Mouse (Mus musculus): ENCODE measurements around the gene Dhx37. TPM values are rescaled to one million over a fixed set of nuclear protein-coding genes. Genes with fewer than 3 reads are reported as not detected.
A peak's percentile ranks its signal among the peaks of the same experiment; 100 is the strongest.

Dhx37 gene
- polyA plus RNA-seq, 1 experiment from 2014 or later, result 10.2 TPM

DNA sequence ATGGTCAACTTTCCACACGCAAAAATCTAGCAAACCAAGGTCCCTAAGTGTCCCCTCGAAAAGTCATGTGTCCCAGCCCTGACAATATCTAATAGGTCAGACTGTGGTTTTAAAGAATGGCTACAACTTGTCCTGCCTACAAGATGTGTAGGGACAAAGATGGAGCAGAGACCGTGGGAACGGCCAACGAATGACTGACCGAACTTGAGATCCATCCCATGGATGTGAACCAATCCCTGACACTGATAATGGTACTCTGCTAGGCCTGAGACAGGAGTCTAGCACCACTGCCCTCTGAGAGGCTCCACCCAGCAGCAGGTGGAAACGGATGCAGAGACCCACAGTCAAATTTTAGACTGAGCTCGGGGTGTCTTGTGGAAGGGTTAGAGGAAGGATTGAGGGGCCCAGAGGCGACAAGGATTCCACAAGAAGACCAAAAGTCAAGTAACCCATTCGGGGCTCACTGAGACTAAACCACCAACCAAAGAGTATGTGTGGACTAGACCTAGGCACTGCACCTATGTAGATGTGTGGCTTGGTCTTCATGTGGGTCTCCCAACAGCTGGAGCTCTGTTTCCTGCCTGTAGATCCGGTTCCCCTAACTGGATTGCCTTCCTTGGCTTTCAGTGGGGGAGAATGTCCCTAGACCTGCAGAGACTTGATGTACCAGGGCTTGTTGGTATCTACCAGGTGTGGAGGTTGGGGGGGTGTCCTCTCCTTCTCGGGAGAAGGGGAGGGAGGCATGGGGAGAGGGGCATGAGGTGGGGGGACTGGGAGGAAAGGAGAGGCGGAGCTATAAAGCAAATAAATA is 26.7 kb downstream of the Dhx37 start:
- Histone ChIP-seq H3K27ac (peak overlapping the region; percentile 91), H3K27me3 (ENCODE audit: control insufficient read depth, insufficient read depth, low read length) (no peaks in the 10 kb centered on the region), H3K4me1 (replicated peaks; ENCODE audit: control insufficient read depth, insufficient read depth, low read length) (peaks cover 10% of the 10 kb centered on the region), H3K9me3 (ENCODE audit: control insufficient read depth, low read length) (no peaks in the 10 kb centered on the region), H3K4me3 (replicated peaks; ENCODE audit: low read length) (peak overlapping the region; percentile 52), H3K36me3 (replicated peaks; ENCODE audit: control insufficient read depth, insufficient read depth) (no peaks in the 10 kb centered on the region), H3K4me2 (replicated peaks) (peak overlapping the region; percentile 68), H3K9ac (peak overlapping the region; percentile 73)
- ATAC-seq (ENCODE audit: low FRiP score) (no peak), DNase-seq (ENCODE audit: low spot score) (no peak)
- 59% methylated on average over 13 of the region's 13 CpGs for WGBS

DNA sequence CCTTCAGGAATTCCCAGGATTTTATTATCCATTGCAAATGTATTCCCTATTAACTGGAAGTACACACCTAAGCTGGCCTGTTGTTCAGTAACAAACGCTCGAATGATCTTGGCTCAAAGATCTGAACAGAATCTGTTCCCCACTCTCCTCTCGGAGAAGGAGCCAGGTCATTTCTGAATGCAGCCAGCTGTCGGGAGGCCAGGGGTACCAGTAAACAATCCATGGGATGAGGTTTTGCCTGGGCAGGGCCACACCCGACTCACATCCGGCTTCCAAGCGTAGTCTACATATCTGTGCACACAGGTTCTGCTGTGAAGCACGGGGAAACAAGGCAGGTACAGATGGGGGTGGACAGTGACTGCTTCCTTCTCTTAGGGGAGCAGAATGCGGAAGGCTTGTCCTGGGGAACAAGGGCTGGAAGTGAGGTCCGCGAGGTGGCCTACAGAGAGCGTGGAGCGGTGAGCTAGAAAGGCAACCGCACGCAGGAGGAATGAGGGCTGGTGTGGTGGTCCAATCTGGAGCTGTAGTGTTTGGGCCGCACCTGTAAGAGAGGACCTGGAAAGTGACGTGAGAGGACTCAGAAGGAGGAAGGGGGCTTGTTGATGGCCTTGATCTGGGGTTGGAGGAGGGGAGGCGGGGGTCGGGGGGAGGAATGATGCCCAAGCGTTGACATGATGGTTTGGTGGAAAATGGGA is 27.5 kb downstream of the Dhx37 start:
- DNase-seq (ENCODE audit: low spot score) (no peak), ATAC-seq (ENCODE audit: low FRiP score) (peak; percentile 14; the same call in 1 of the 2 replicates)
- Histone ChIP-seq H3K4me3 (replicated peaks; ENCODE audit: low read length) (peak overlapping the region; percentile 52), H3K27ac (peak overlapping the region; percentile 91), H3K4me1 (replicated peaks; ENCODE audit: control insufficient read depth, insufficient read depth, low read length) (peaks cover 10% of the 10 kb centered on the region), H3K36me3 (replicated peaks; ENCODE audit: control insufficient read depth, insufficient read depth) (no peaks in the 10 kb centered on the region), H3K27me3 (ENCODE audit: control insufficient read depth, insufficient read depth, low read length) (no peaks in the 10 kb centered on the region), H3K9ac (peak overlapping the region; percentile 73), H3K9me3 (ENCODE audit: control insufficient read depth, low read length) (no peaks in the 10 kb centered on the region), H3K4me2 (replicated peaks) (peak overlapping the region; percentile 68)
- WGBS, result 2% methylated on average over 20 of the region's 20 CpGs

DNA sequence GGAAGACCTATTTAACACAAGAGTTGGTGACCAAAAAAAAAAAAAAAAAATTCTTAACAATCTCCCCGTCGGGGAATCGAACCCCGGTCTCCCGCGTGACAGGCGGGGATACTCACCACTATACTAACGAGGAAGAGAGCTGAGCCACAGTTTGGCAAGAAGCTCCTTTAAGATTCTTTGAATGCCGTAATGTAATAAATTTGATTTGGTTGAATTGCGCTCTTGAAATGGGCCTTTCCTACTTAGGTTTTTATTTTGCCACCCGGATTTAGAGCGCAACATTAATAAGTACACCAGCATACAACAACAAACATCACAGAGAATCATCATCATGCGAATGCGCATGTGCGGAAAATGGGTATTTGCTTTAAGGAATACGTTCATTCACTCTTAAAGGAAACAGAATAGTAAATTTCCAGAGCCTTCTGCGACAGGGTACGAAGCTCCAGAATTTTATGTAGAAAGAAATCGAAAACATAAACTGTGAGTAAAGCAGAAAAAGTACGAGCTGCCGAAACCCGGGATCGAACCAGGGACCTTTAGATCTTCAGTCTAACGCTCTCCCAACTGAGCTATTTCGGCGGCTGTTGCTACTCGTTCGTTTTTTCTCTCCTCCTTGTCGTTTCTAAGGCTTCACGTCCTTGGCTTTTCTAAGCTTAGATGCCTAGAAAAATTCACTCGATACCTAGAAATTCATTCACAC is 28.2 kb downstream of the Dhx37 start:
- under 1% methylated on average over 31 of the region's 31 CpGs for WGBS
- peak; percentile 55 for ATAC-seq (ENCODE audit: low FRiP score)
- DNase-seq (ENCODE audit: low spot score), result peak; percentile 100
- Histone ChIP-seq H3K9ac (peak overlapping the region; percentile 73), H3K9me3 (ENCODE audit: control insufficient read depth, low read length) (no peaks in the 10 kb centered on the region), H3K4me1 (replicated peaks; ENCODE audit: control insufficient read depth, insufficient read depth, low read length) (peaks cover 10% of the 10 kb centered on the region), H3K36me3 (replicated peaks; ENCODE audit: control insufficient read depth, insufficient read depth) (no peaks in the 10 kb centered on the region), H3K4me2 (replicated peaks) (peak overlapping the region; percentile 68), H3K4me3 (replicated peaks; ENCODE audit: low read length) (peak overlapping the region; percentile 52), H3K27ac (peak overlapping the region; percentile 91), H3K27me3 (ENCODE audit: control insufficient read depth, insufficient read depth, low read length) (no peaks in the 10 kb centered on the region)

DNA sequence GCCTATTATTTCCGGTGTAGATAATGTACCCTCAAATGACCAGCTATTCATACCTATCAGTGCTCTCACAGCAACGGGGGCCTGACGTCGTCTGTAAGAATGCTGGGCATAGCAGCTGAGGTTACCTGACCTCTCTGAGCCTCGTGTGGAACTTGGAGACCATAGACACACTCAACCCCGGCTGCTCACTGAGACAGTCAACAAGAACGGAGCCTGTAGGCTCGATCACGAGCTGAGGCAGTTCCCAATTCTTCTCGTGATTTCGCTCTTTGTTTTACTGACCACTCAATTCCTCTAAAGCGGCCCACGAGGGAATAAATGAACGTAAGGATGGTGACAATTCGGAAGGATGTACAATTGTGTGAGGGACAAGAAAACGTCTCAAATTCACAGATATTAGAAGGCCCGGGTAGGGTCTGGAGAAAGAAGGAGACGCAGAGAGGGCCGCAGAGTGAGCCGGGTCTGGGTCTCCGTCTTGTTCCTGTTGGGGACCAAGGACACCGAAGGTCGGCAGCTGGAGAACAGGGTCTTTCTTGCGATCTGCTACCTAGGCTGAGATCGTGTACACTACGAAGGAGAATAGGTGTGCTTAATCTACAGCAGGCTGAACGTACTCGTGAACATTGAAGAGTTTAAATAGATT is 28.9 kb downstream of the Dhx37 start:
- H3K9me3 ChIP-seq (ENCODE audit: control insufficient read depth, low read length), result no peaks in the 10 kb centered on the region
- H3K4me3 ChIP-seq (replicated peaks; ENCODE audit: low read length), result peak overlapping the region; percentile 52
- under 1% methylated on average over 28 of the region's 28 CpGs for WGBS
- H3K36me3 ChIP-seq (replicated peaks; ENCODE audit: control insufficient read depth, insufficient read depth), result no peaks in the 10 kb centered on the region
- peak; percentile 72 for DNase-seq (ENCODE audit: low spot score)
- H3K4me2 ChIP-seq (replicated peaks), result peak overlapping the region; percentile 68
- H3K27ac ChIP-seq, result peak overlapping the region; percentile 91
- peaks cover 10% of the 10 kb centered on the region for H3K4me1 ChIP-seq (replicated peaks; ENCODE audit: control insufficient read depth, insufficient read depth, low read length)
- no peaks in the 10 kb centered on the region for H3K27me3 ChIP-seq (ENCODE audit: control insufficient read depth, insufficient read depth, low read length)
- H3K9ac ChIP-seq, result peak overlapping the region; percentile 65
- peak; percentile 44; the same call in 1 of the 2 replicates for ATAC-seq (ENCODE audit: low FRiP score)

DNA sequence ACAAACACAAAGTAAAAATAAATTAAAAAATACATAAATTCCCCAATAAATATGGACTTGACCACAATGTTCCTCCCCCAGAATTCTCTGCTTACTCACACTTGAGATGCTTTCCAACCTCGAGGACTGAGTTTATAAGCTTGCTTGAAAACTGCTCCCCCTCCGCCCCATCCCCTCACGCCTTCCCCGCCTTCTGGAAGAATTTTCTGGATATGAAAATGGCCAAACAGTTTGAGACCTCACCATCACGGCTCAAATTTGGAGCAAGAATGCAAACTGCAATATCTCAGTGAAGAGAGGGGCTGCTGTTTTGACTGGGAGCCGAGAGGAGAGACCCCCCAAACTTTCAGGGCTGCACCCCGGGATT is 29.4 kb downstream of the Dhx37 start:
- DNase-seq (ENCODE audit: low spot score) (peak; percentile 50), ATAC-seq (ENCODE audit: low FRiP score) (no peak)
- Histone ChIP-seq H3K4me2 (replicated peaks) (peak overlapping the region; percentile 68), H3K9ac (peak overlapping the region; percentile 65), H3K36me3 (replicated peaks; ENCODE audit: control insufficient read depth, insufficient read depth) (no peaks in the 10 kb centered on the region), H3K9me3 (ENCODE audit: control insufficient read depth, low read length) (no peaks in the 10 kb centered on the region), H3K4me1 (replicated peaks; ENCODE audit: control insufficient read depth, insufficient read depth, low read length) (peaks cover 10% of the 10 kb centered on the region), H3K27ac (peak overlapping the region; percentile 91), H3K4me3 (replicated peaks; ENCODE audit: low read length) (peak overlapping the region; percentile 52), H3K27me3 (ENCODE audit: control insufficient read depth, insufficient read depth, low read length) (no peaks in the 10 kb centered on the region)
- whole genome bisulfite sequencing, result 1% methylated on average over 7 of the region's 7 CpGs

DNA sequence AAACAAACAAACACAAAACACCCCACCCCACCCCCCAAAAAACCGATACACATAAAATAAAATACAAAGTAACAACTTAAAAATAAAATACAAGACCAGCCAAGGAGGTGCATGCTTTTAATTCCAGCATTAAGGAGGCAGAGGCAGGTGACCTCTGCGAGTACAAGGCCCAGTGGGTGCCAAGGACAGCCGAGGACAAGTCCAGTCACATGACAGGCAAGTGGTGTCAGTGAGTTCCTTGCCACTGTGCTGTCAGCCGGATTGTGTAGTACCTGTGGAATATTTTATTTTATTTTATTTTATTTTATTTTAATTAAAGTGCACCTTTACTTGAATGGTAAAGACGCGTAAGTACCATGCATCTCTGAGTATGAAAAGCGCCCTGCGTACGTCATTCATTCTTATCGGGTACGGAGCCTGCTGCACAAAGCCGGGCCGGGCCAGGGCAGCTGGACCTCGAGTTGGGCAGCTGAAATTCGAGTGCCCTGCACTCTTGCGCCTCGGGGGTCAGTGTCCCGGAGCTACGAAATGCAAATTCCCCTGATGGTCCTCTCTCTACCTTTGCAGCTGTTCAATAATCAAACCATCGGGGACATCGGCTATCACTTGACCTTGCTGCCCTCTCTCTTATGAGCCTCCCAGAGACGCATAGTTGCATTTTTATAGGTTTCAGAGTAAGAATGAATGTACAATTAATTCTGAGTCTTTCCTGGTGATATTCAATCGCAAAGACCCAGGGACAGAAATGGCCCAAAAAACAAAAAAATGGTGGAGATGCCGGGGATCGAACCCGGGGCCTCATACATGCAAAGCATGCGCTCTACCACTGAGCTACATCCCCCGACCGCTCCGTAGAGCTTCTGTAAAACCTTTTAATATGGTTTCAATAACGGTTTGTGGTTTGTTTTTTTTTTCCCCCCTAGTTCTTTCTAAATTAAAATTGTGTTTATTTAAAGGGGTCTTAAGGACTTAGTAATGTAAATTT is 30.1 kb downstream of the Dhx37 start:
- Histone ChIP-seq H3K4me2 (replicated peaks) (peak overlapping the region; percentile 68), H3K27ac (no peak overlapping the region), H3K4me3 (replicated peaks; ENCODE audit: low read length) (peak overlapping the region; percentile 30), H3K9me3 (ENCODE audit: control insufficient read depth, low read length) (no peaks in the 10 kb centered on the region), H3K4me1 (replicated peaks; ENCODE audit: control insufficient read depth, insufficient read depth, low read length) (peaks cover 10% of the 10 kb centered on the region), H3K36me3 (replicated peaks; ENCODE audit: control insufficient read depth, insufficient read depth) (no peaks in the 10 kb centered on the region), H3K27me3 (ENCODE audit: control insufficient read depth, insufficient read depth, low read length) (no peaks in the 10 kb centered on the region), H3K9ac (peak overlapping the region; percentile 50)
- DNase-seq (ENCODE audit: low spot score) (peak; percentile 95), ATAC-seq (ENCODE audit: low FRiP score) (peak; percentile 18; the same call in 1 of the 2 replicates)
- WGBS, result 11% methylated on average over 31 of the region's 31 CpGs

DNA sequence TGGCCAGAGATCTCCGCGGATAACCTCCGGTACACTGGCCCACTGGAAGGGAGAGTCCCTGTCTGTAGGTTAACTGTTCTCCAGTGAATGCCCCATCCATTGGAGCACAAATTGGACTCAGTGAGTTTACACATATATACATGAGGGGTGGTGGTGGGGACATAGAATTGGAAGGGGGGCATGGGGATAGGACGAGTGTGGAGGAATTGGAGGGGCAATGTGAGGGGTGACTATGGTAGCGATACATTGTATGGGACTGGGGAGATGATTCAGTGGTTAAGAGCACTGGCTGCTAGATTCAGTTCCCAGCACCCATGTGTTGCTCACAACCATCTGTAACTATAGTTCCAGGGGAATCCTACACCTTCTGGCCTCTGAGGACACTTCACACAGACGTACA is 30.9 kb downstream of the Dhx37 start:
- Histone ChIP-seq H3K4me2 (replicated peaks) (no peak overlapping the region), H3K9me3 (ENCODE audit: control insufficient read depth, low read length) (no peaks in the 10 kb centered on the region), H3K36me3 (replicated peaks; ENCODE audit: control insufficient read depth, insufficient read depth) (no peaks in the 10 kb centered on the region), H3K27me3 (ENCODE audit: control insufficient read depth, insufficient read depth, low read length) (no peaks in the 10 kb centered on the region), H3K27ac (no peak overlapping the region), H3K9ac (no peak overlapping the region), H3K4me1 (replicated peaks; ENCODE audit: control insufficient read depth, insufficient read depth, low read length) (peaks cover 10% of the 10 kb centered on the region), H3K4me3 (replicated peaks; ENCODE audit: low read length) (no peak overlapping the region)
- ATAC-seq (ENCODE audit: low FRiP score), result no peak
- WGBS, result 63% methylated on average over 6 of the region's 6 CpGs
- DNase-seq (ENCODE audit: low spot score), result peak; percentile 14

DNA sequence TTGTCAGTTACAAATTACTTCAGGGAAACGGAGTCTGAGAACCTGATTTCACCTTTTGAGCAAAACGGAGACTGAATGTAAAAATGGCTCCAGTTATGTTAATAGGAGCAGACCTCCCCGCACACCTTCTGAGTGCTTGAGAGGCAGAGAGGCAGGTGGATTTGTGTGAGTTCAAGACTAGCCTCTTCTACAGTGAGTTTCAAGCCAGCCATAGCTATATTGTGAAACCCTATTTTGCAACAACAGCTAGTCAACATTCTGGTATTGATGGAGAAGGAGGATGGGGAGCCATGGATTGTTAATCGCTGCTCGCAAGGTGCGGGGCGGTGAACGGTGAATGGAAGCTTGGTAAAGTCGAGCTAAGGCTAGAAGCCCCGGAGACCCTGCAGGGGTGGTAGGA is 31.4 kb downstream of the Dhx37 start:
- Histone ChIP-seq H3K4me1 (replicated peaks; ENCODE audit: control insufficient read depth, insufficient read depth, low read length) (peaks cover 9% of the 10 kb centered on the region), H3K9ac (no peak overlapping the region), H3K27me3 (ENCODE audit: control insufficient read depth, insufficient read depth, low read length) (no peaks in the 10 kb centered on the region), H3K4me2 (replicated peaks) (no peak overlapping the region), H3K9me3 (ENCODE audit: control insufficient read depth, low read length) (no peaks in the 10 kb centered on the region), H3K36me3 (replicated peaks; ENCODE audit: control insufficient read depth, insufficient read depth) (no peaks in the 10 kb centered on the region), H3K4me3 (replicated peaks; ENCODE audit: low read length) (no peak overlapping the region), H3K27ac (no peak overlapping the region)
- ATAC-seq (ENCODE audit: low FRiP score), result no peak
- peak; percentile 18 for DNase-seq (ENCODE audit: low spot score)
- WGBS, result 53% methylated on average over 10 of the region's 10 CpGs

Measured in hindbrain, embryonic 14.5 days (tissue).